Mouse (Mus musculus) fat pad, adult 2 months (tissue): ENCODE measurements around the gene St3gal2.
"Not testable (repeated sequence)": the region's sequence is repeated elsewhere in the genome, so short reads cannot be mapped to it uniquely, and the experiment has no call there.

Experiments
- DNase-seq: peaks from one replicate; pipeline ENCODE4 v3.0.0-alpha.2; 2011; ENCODE audit warnings: low read depth, low spot score; ENCODE audit errors: extremely low read depth

St3gal2 gene

GRCm38 (mm10) chr8:110911576-110912570 is 7.8 kb upstream of the St3gal2 start:
- DNase-seq: no peak

- no peak for DNase-seq
These were observed 2.3 kb upstream of the St3gal2 start for GRCm38 (mm10) chr8:110917415-110917814.

GRCm38 (mm10) chr8:110918027-110918426 is 1.7 kb upstream of the St3gal2 start:
- DNase-seq: no peak

GRCm38 (mm10) chr8:110918460-110918859 is 1.3 kb upstream of the St3gal2 start:
- no peak for DNase-seq

- DNase-seq: no peak
These were observed 480 bp downstream of the St3gal2 start for GRCm38 (mm10) chr8:110920032-110920772.

GRCm38 (mm10) chr8:110920773-110921277 is 1.1 kb downstream of the St3gal2 start:
- DNase-seq: no peak

- no peak for DNase-seq
These were observed 1.9 kb downstream of the St3gal2 start for GRCm38 (mm10) chr8:110921492-110922230.

- no peak for DNase-seq
These were observed 6.0 kb downstream of the St3gal2 start for GRCm38 (mm10) chr8:110925691-110926140.

GRCm38 (mm10) chr8:110926690-110927089 is 7.0 kb downstream of the St3gal2 start:
- no peak for DNase-seq

GRCm38 (mm10) chr8:110928435-110928834 is 8.7 kb downstream of the St3gal2 start:
- DNase-seq: no peak

- no peak for DNase-seq
These were observed 9.3 kb downstream of the St3gal2 start for GRCm38 (mm10) chr8:110929066-110929465.

- DNase-seq: not testable (repeated sequence)
These were observed 9.9 kb downstream of the St3gal2 start for GRCm38 (mm10) chr8:110929672-110930071.

GRCm38 (mm10) chr8:110931176-110931939 is 11.6 kb downstream of the St3gal2 start:
- no peak for DNase-seq

GRCm38 (mm10) chr8:110932444-110932843 is 12.7 kb downstream of the St3gal2 start:
- no peak for DNase-seq

GRCm38 (mm10) chr8:110933272-110933671 is 13.6 kb downstream of the St3gal2 start:
- no peak for DNase-seq

- DNase-seq: no peak
These were observed 16.5 kb downstream of the St3gal2 start for GRCm38 (mm10) chr8:110936217-110936616.

GRCm38 (mm10) chr8:110938882-110939589 is 19.3 kb downstream of the St3gal2 start:
- no peak for DNase-seq

GRCm38 (mm10) chr8:110940682-110941452 is 21.1 kb downstream of the St3gal2 start:
- no peak for DNase-seq
